Mouse (Mus musculus) heart, embryonic 15.5 days (tissue): ENCODE data around the gene Tnni3. TPM values are rescaled to one million over a fixed set of nuclear protein-coding genes. Genes with fewer than 3 reads are reported as not detected.

ENCODE experiments used
- ATAC-seq: fragments of 200-750 bp; cut with Nextera tagmentation; replicated peaks from 2 replicates; pipeline ENCODE4 v1.8.0; 2017; ENCODE audit warnings: low read depth, moderate TSS enrichment; ENCODE audit not compliant: insufficient number of reproducible peaks, insufficient read depth, low FRiP score
- H3K27ac ChIP-seq: fragments of 300-500 bp; sonication (generic); 2 replicates; pipeline ENCODE4 v1.5.1; 2015; ENCODE audit warnings: mild to moderate bottlenecking, inconsistent platforms
- H3K27me3 ChIP-seq: fragments of 300-500 bp; sonication (generic); 2 replicates; pipeline ENCODE4 v1.6.1; 2015; ENCODE audit warnings: inconsistent platforms
- H3K36me3 ChIP-seq: fragments of 300-500 bp; sonication (generic); 2 replicates; pipeline ENCODE4 v1.6.1; 2015; ENCODE audit warnings: mild to moderate bottlenecking, inconsistent platforms
- H3K4me1 ChIP-seq: fragments of 300-500 bp; sonication (generic); replicated peaks from 2 replicates; pipeline ENCODE4 v1.6.1; 2015; ENCODE audit warnings: inconsistent platforms
- H3K4me2 ChIP-seq: fragments of 300-500 bp; sonication (generic); 2 replicates; pipeline ENCODE4 v1.6.1; 2015; ENCODE audit warnings: inconsistent platforms, mild to moderate bottlenecking, moderate library complexity
- H3K4me3 ChIP-seq: fragments of 300-500 bp; sonication (generic); 2 replicates; pipeline ENCODE4 v1.5.1; 2015; ENCODE audit warnings: mild to moderate bottlenecking, inconsistent platforms
- H3K9ac ChIP-seq: fragments of 300-500 bp; sonication (generic); 2 replicates; pipeline ENCODE4 v1.6.1; 2015; ENCODE audit warnings: mild to moderate bottlenecking, inconsistent platforms
- H3K9me3 ChIP-seq: fragments of 300-500 bp; sonication (generic); replicated peaks from 2 replicates; pipeline ENCODE4 v1.6.1; 2016; ENCODE audit warnings: inconsistent platforms
- WGBS: fragments of 180-500 bp; shearing (Covaris S2); methylation state at CpG from one replicate; pipeline ENCODE4 v1.1.7; 2015; ENCODE audit warnings: mixed read lengths; 5-methylcytosine and 5-hydroxymethylcytosine counted together
- polyA plus RNA-seq: library from polyadenylated mRNA; unstranded; fragments of >200 nt; fragmentation: Nextera tagmentation; extraction: Ambion mirVana; gene quantifications from 2 replicates; pipeline ENCODE4 v1.2.1, GENCODE M21; 2015

Tnni3 gene
- polyA plus RNA-seq, 1 experiment from 2014 or later: 3,427 TPM

- peak within 1 kb of the TSS; percentile 24; the same call in 1 of the 2 replicates for H3K4me2 ChIP-seq
- H3K9ac ChIP-seq: peak within 1 kb of the TSS; percentile 30; the same call in 1 of the 2 replicates
- peak; percentile 66 for ATAC-seq
- 0 out of 2 replicates have a peak within 1 kb of the TSS, but pooled peaks have one; percentile 1 for H3K4me3 ChIP-seq
- H3K27ac ChIP-seq: peak within 1 kb of the TSS; percentile 88
- 4% methylated on average over 4 of the region's 4 CpGs for WGBS
- peaks cover 67% of the 10 kb centered on the region for H3K4me1 ChIP-seq
- H3K27me3 ChIP-seq: no peaks in the 10 kb centered on the region
- peaks cover 9% of the 10 kb centered on the region; the same call in 1 of the 2 replicates for H3K36me3 ChIP-seq
- no peaks in the 10 kb centered on the region for H3K9me3 ChIP-seq
Observed at GRCm38 (mm10) chr7:4516332-4517050, 7.5 kb downstream of the Tnni3 start, which contains the start of gene Tnnt1. Gene Tnnt1, minus strand, starts transcription at chr7:4516382.

GRCm38 (mm10) chr7:4515853-4516252, 8.2 kb downstream of the Tnni3 start:
- Histone ChIP-seq H3K4me1 (peaks cover 73% of the 10 kb centered on the region), H3K27ac (peak overlapping the region; percentile 88), H3K27me3 (no peaks in the 10 kb centered on the region), H3K9me3 (no peaks in the 10 kb centered on the region), H3K36me3 (peaks cover 9% of the 10 kb centered on the region; the same call in 1 of the 2 replicates), H3K4me2 (peak overlapping the region; percentile 24; the same call in 1 of the 2 replicates), H3K4me3 (no peak overlapping the region), H3K9ac (peak overlapping the region; percentile 9; the same call in 1 of the 2 replicates)
- ATAC-seq: peak; percentile 23
- WGBS: 42% methylated on average over 6 of the region's 6 CpGs

GRCm38 (mm10) chr7:4513829-4514712, 10.0 kb downstream of the Tnni3 start:
- H3K4me3 ChIP-seq: peak overlapping the region; percentile 28
- peaks cover 9% of the 10 kb centered on the region; the same call in 1 of the 2 replicates for H3K36me3 ChIP-seq
- H3K9me3 ChIP-seq: no peaks in the 10 kb centered on the region
- H3K9ac ChIP-seq: peak overlapping the region; percentile 28
- WGBS: 36% methylated on average over 6 of the region's 6 CpGs
- H3K27ac ChIP-seq: peak overlapping the region; percentile 88
- H3K4me2 ChIP-seq: peak overlapping the region; percentile 56
- ATAC-seq: peak; percentile 11; the same call in 1 of the 2 replicates
- H3K4me1 ChIP-seq: peaks cover 85% of the 10 kb centered on the region
- H3K27me3 ChIP-seq: no peaks in the 10 kb centered on the region

GRCm38 (mm10) chr7:4513236-4513635, 10.8 kb downstream of the Tnni3 start:
- 18% methylated on average over 13 of the region's 13 CpGs for WGBS
- Histone ChIP-seq H3K9ac (peak overlapping the region; percentile 28), H3K4me3 (peak overlapping the region; percentile 28), H3K4me1 (peaks cover 87% of the 10 kb centered on the region), H3K36me3 (peaks cover 5% of the 10 kb centered on the region; the same call in 1 of the 2 replicates), H3K9me3 (no peaks in the 10 kb centered on the region), H3K4me2 (peak overlapping the region; percentile 56), H3K27ac (peak overlapping the region; percentile 88), H3K27me3 (no peaks in the 10 kb centered on the region)
- no peak for ATAC-seq

- peak overlapping the region; percentile 5; the same call in 1 of the 2 replicates for H3K4me3 ChIP-seq
- H3K36me3 ChIP-seq: no peaks in the 10 kb centered on the region
- no peaks in the 10 kb centered on the region for H3K27me3 ChIP-seq
- H3K4me2 ChIP-seq: peak overlapping the region; percentile 56
- peak overlapping the region; percentile 88 for H3K27ac ChIP-seq
- no peaks in the 10 kb centered on the region for H3K9me3 ChIP-seq
- ATAC-seq: no peak
- WGBS: 25% methylated on average over 8 of the region's 8 CpGs
- H3K9ac ChIP-seq: 0 out of 2 replicates have a peak overlapping the region, but pooled peaks have one; percentile 10
- H3K4me1 ChIP-seq: peaks cover 79% of the 10 kb centered on the region
Observed at GRCm38 (mm10) chr7:4511489-4512224, 12.4 kb downstream of the Tnni3 start.

GRCm38 (mm10) chr7:4509863-4510608, 14.0 kb downstream of the Tnni3 start:
- Histone ChIP-seq H3K27ac (peak overlapping the region; percentile 88), H3K9me3 (no peaks in the 10 kb centered on the region), H3K27me3 (no peaks in the 10 kb centered on the region), H3K4me1 (peaks cover 65% of the 10 kb centered on the region), H3K4me3 (peak overlapping the region; percentile 27), H3K4me2 (peak overlapping the region; percentile 56), H3K36me3 (no peaks in the 10 kb centered on the region), H3K9ac (no peak overlapping the region; the same call in 1 of the 2 replicates)
- WGBS: 7% methylated on average over 24 of the region's 24 CpGs
- peak; percentile 84 for ATAC-seq

GRCm38 (mm10) chr7:4508739-4509116, 15.3 kb downstream of the Tnni3 start:
- no peak overlapping the region for H3K4me3 ChIP-seq
- H3K9ac ChIP-seq: no peak overlapping the region
- WGBS: 75% methylated on average over 8 of the region's 8 CpGs
- peaks cover 53% of the 10 kb centered on the region for H3K4me1 ChIP-seq
- H3K9me3 ChIP-seq: no peaks in the 10 kb centered on the region
- H3K4me2 ChIP-seq: no peak overlapping the region
- no peak overlapping the region for H3K27ac ChIP-seq
- no peak for ATAC-seq
- no peaks in the 10 kb centered on the region for H3K27me3 ChIP-seq
- H3K36me3 ChIP-seq: no peaks in the 10 kb centered on the region

GRCm38 (mm10) chr7:4508062-4508738, 15.8 kb downstream of the Tnni3 start:
- H3K9ac ChIP-seq: no peak overlapping the region
- ATAC-seq: no peak

GRCm38 (mm10) chr7:4507220-4507619, 16.8 kb downstream of the Tnni3 start:
- H3K4me2 ChIP-seq: no peak overlapping the region
- H3K9ac ChIP-seq: no peak overlapping the region
- peaks cover 48% of the 10 kb centered on the region for H3K4me1 ChIP-seq
- 67% methylated on average over 3 of the region's 4 CpGs for WGBS
- no peaks in the 10 kb centered on the region for H3K9me3 ChIP-seq
- H3K4me3 ChIP-seq: no peak overlapping the region
- no peaks in the 10 kb centered on the region for H3K27me3 ChIP-seq
- H3K36me3 ChIP-seq: no peaks in the 10 kb centered on the region
- H3K27ac ChIP-seq: no peak overlapping the region
- ATAC-seq: no peak

More at GRCm38 (mm10) chr7:4508062-4508738, 15.8 kb downstream of the Tnni3 start:
- H3K36me3 ChIP-seq: no peaks in the 10 kb centered on the region
- no peak overlapping the region for H3K4me3 ChIP-seq
- H3K9me3 ChIP-seq: no peaks in the 10 kb centered on the region
- H3K4me1 ChIP-seq: peaks cover 48% of the 10 kb centered on the region
- no peak overlapping the region for H3K4me2 ChIP-seq
- H3K27ac ChIP-seq: no peak overlapping the region
- WGBS: 63% methylated on average over 32 of the region's 32 CpGs
- no peaks in the 10 kb centered on the region for H3K27me3 ChIP-seq
